Mouse (Mus musculus): Measurements from ENCODE around the gene Kansl3.

The Kansl3 gene

DNA sequence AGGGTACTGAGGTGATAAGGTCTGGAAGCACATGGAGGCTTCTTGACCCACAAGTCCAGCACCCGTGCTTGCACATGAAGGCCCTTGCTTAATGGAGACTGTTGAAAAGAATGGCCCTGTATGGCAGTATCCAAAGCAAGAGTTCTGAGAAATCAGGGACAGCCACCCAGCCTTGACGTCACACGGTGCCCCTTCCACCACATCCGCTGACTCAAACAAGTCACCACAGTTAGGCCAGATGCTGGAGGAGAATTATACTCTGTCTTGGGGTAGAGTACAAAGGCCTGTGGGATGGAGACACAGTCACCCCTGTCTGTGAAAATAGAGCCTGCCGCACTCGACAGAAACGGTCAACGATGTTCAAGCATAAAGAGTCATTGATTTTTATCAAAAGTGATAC, 75.5 kb downstream of the Kansl3 start:
- DNase-seq (ENCODE audit: low spot score) = no peak
